Mouse (Mus musculus) left cerebral cortex, adult 11 months (tissue): ENCODE data around the gene Prom2.

Experiments
- DNase-seq: peaks from one replicate; pipeline ENCODE4 v3.0.0; 2022; ENCODE audit warnings: low spot score

The Prom2 gene

GRCm38 (mm10) chr2:127484476-127485170 lies 56.6 kb downstream of the Prom2 start:
- no peak for DNase-seq

- no peak for DNase-seq
Observed at GRCm38 (mm10) chr2:127483001-127483400, 58.3 kb downstream of the Prom2 start.

- no peak for DNase-seq
Observed at GRCm38 (mm10) chr2:127482533-127482911, 58.7 kb downstream of the Prom2 start.

- no peak for DNase-seq
Observed at GRCm38 (mm10) chr2:127481841-127482532, 59.3 kb downstream of the Prom2 start.

GRCm38 (mm10) chr2:127479763-127480162 lies 61.5 kb downstream of the Prom2 start:
- no peak for DNase-seq

- no peak for DNase-seq
Observed at GRCm38 (mm10) chr2:127479210-127479609, 62.1 kb downstream of the Prom2 start.
